Mouse (Mus musculus) liver, postnatal 0 days (tissue): Measurements from ENCODE around the gene 9030025P20Rik. TPM values are rescaled to one million over a fixed set of nuclear protein-coding genes. Genes with fewer than 3 reads are reported as not detected.
"Not testable (repeated sequence)": the region's sequence is repeated elsewhere in the genome, so short reads cannot be mapped to it uniquely, and the experiment has no call there.

Experiments
- ATAC-seq: fragments of 200-750 bp; cut with Nextera tagmentation; 2 replicates; pipeline ENCODE4 v1.8.0; 2017; ENCODE audit warnings: mild to moderate bottlenecking, moderate library complexity
- DNase-seq: peaks from one replicate; pipeline ENCODE4 v3.0.0-alpha.2; 2016
- H3K27ac ChIP-seq: fragments of 300-500 bp; sonication (generic); 2 replicates; pipeline ENCODE4 v1.5.1; 2014; ENCODE audit warnings: antibody characterized with exemption, moderate library complexity, mild to moderate bottlenecking, low read depth
- H3K27me3 ChIP-seq: fragments of 300-500 bp; sonication (generic); 2 replicates; pipeline ENCODE4 v1.6.1; 2014; ENCODE audit warnings: low read length, control low read depth, mixed read lengths; ENCODE audit not compliant: insufficient read depth
- H3K36me3 ChIP-seq: fragments of 300-500 bp; sonication (generic); replicated peaks from 2 replicates; pipeline ENCODE4 v1.6.1; 2014; ENCODE audit warnings: mild to moderate bottlenecking, control low read depth, low read length, moderate library complexity, mixed read lengths; ENCODE audit not compliant: insufficient read depth
- H3K4me1 ChIP-seq: fragments of 300-500 bp; sonication (generic); 2 replicates; pipeline ENCODE4 v1.6.1; 2014; ENCODE audit warnings: antibody characterized with exemption, mild to moderate bottlenecking, control low read depth; ENCODE audit not compliant: insufficient read depth
- H3K4me2 ChIP-seq: fragments of 300-500 bp; sonication (generic); 2 replicates; pipeline ENCODE4 v1.6.1; 2014; ENCODE audit warnings: low read depth, mild to moderate bottlenecking, low read length, moderate library complexity, mixed read lengths
- H3K4me3 ChIP-seq: fragments of 300-500 bp; sonication (generic); 2 replicates; pipeline ENCODE4 v1.5.1; 2014; ENCODE audit warnings: low read depth, low read length
- H3K9ac ChIP-seq: fragments of 300-500 bp; sonication (generic); replicated peaks from 2 replicates; pipeline ENCODE4 v1.6.1; 2014; ENCODE audit warnings: mild to moderate bottlenecking, moderate library complexity
- H3K9me3 ChIP-seq: fragments of 300-500 bp; sonication (generic); 2 replicates; pipeline ENCODE4 v1.6.1; 2016; ENCODE audit warnings: mild to moderate bottlenecking, control low read depth, low read length, mixed read lengths
- WGBS: fragments of 180-500 bp; shearing (Covaris S2); extraction: QIAGEN DNeasy Blood & Tissue Kit; methylation state at CpG from one replicate; pipeline ENCODE4 v1.1.7; 2014; ENCODE audit not compliant: insufficient replicate concordance; 5-methylcytosine and 5-hydroxymethylcytosine counted together
- polyA plus RNA-seq: library from polyadenylated mRNA; unstranded; fragments of >200 nt; fragmentation: Nextera tagmentation; extraction: Ambion mirVana; gene quantifications from 2 replicates; pipeline ENCODE4 v1.2.1, GENCODE M21; 2015

Gene 9030025P20Rik
- polyA plus RNA-seq, 1 experiment from 2014 or later = 3.9 TPM

GRCm38 (mm10) chr17:14993139-14993832, 15.0 kb downstream of the 9030025P20Rik start:
- ATAC-seq = peak; percentile 53
- not testable (repeated sequence) for H3K4me3 ChIP-seq, H3K27me3 ChIP-seq, H3K9me3 ChIP-seq, H3K27ac ChIP-seq, H3K36me3 ChIP-seq, H3K4me1 ChIP-seq, H3K4me2 ChIP-seq, DNase-seq, H3K9ac ChIP-seq
- WGBS = no CpG with 5 or more reads among the region's 47 CpGs

- not testable (repeated sequence) for DNase-seq, H3K9me3 ChIP-seq, H3K27me3 ChIP-seq, H3K36me3 ChIP-seq, H3K4me2 ChIP-seq, H3K9ac ChIP-seq, H3K27ac ChIP-seq, H3K4me3 ChIP-seq, H3K4me1 ChIP-seq, ATAC-seq
- no CpG with 5 or more reads among the region's 5 CpGs for WGBS
These were observed 15.9 kb downstream of the 9030025P20Rik start for GRCm38 (mm10) chr17:14994140-14994539.

- not testable (repeated sequence) for H3K9ac ChIP-seq, H3K4me1 ChIP-seq, H3K36me3 ChIP-seq, H3K27me3 ChIP-seq, H3K4me3 ChIP-seq, H3K9me3 ChIP-seq, DNase-seq, H3K4me2 ChIP-seq, H3K27ac ChIP-seq
- peak; percentile 77 for ATAC-seq
- WGBS = no CpG with 5 or more reads among the region's 4 CpGs
These were observed 21.8 kb downstream of the 9030025P20Rik start for GRCm38 (mm10) chr17:15000047-15000446.

GRCm38 (mm10) chr17:15009088-15009487, 30.8 kb downstream of the 9030025P20Rik start:
- H3K4me1 ChIP-seq, H3K4me3 ChIP-seq, DNase-seq, H3K9me3 ChIP-seq, H3K36me3 ChIP-seq, H3K4me2 ChIP-seq, H3K27me3 ChIP-seq, H3K9ac ChIP-seq, H3K27ac ChIP-seq: not testable (repeated sequence)
- no CpG with 5 or more reads among the region's 3 CpGs for WGBS
- ATAC-seq = peak; percentile 50

- H3K27me3 ChIP-seq, DNase-seq, H3K4me3 ChIP-seq, H3K27ac ChIP-seq, H3K9ac ChIP-seq, H3K4me1 ChIP-seq, H3K36me3 ChIP-seq, H3K4me2 ChIP-seq, H3K9me3 ChIP-seq: not testable (repeated sequence)
- peak; percentile 97 for ATAC-seq
- WGBS = no CpG with 5 or more reads among the region's 60 CpGs
These were observed 31.6 kb downstream of the 9030025P20Rik start, which contains the start of gene Gm3435 for GRCm38 (mm10) chr17:15009706-15010413. Gene Gm3435, plus strand, starts transcription at chr17:15010176.

GRCm38 (mm10) chr17:15021503-15022220, 43.4 kb downstream of the 9030025P20Rik start:
- not testable (repeated sequence) for H3K4me2 ChIP-seq, H3K36me3 ChIP-seq, H3K4me1 ChIP-seq, H3K4me3 ChIP-seq, H3K9me3 ChIP-seq, H3K27me3 ChIP-seq, ATAC-seq, H3K9ac ChIP-seq
- 83% methylated on average over 3 of the region's 3 CpGs for WGBS
- DNase-seq = peak; percentile 16
- H3K27ac ChIP-seq = peak overlapping the region; percentile 45; the same call in 1 of the 2 replicates

- not testable (repeated sequence) for H3K4me2 ChIP-seq
These were observed 45.7 kb downstream of the 9030025P20Rik start for GRCm38 (mm10) chr17:15023878-15024492.

GRCm38 (mm10) chr17:15024502-15025193, 46.4 kb downstream of the 9030025P20Rik start:
- not testable (repeated sequence) for H3K27ac ChIP-seq, H3K36me3 ChIP-seq, H3K9me3 ChIP-seq, H3K9ac ChIP-seq, H3K4me3 ChIP-seq, H3K27me3 ChIP-seq, DNase-seq, H3K4me1 ChIP-seq, H3K4me2 ChIP-seq
- ATAC-seq = peak; percentile 46
- no CpG with 5 or more reads among the region's 48 CpGs for WGBS

More at GRCm38 (mm10) chr17:15023878-15024492, 45.7 kb downstream of the 9030025P20Rik start:
- peak; percentile 79 for ATAC-seq
- not testable (repeated sequence) for DNase-seq, H3K9ac ChIP-seq, H3K27ac ChIP-seq, H3K9me3 ChIP-seq, H3K27me3 ChIP-seq, H3K36me3 ChIP-seq, H3K4me1 ChIP-seq, H3K4me3 ChIP-seq
- no CpG with 5 or more reads among the region's 97 CpGs for WGBS

GRCm38 (mm10) chr17:15025513-15025912, 47.2 kb downstream of the 9030025P20Rik start:
- not testable (repeated sequence) for DNase-seq, H3K9me3 ChIP-seq, H3K4me3 ChIP-seq, H3K4me1 ChIP-seq, H3K27ac ChIP-seq, H3K27me3 ChIP-seq, H3K36me3 ChIP-seq, ATAC-seq, H3K4me2 ChIP-seq, H3K9ac ChIP-seq
- no CpG with 5 or more reads among the region's 6 CpGs for WGBS
